Mouse (Mus musculus) mouse embryonic stem cell (cell line): ENCODE measurements around the gene Klf2.

ENCODE experiments used
- in situ Hi-C, 2 experiments: fragments of 300-500 bp; cut with MboI; formaldehyde crosslinking; loops; 1 replicate in 1 of 2; 3 replicates in 1 of 2; pipeline ENCODE4 v1.14.3; 2019 to 2020; ENCODE audit warnings: low sequenced_read_pairs in 2 of 2, low pct_unique_long_range_greater_than_20kb in 1 of 2, mixed read lengths in 1 of 2; ENCODE audit not compliant: unreplicated experiment in 1 of 2

The Klf2 gene

DNA sequence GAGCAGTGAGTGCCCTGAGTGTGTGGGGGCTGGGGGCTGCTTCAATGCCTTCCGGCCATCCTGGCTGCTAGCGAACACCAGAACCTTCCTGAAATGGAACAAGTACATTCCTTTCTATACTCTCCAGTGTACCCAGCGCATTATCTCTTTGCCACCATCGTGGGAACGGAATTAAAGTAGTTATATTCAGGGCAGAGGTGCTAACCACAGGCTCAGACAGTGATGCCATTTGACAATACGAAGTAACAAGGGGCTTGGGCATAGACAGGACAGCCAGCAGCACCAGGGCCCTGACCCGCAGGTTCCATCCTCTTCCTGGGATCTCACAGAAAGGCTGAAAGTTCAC lies 34.8 kb downstream of the Klf2 start:
- in situ Hi-C loops, result no loop called here

DNA sequence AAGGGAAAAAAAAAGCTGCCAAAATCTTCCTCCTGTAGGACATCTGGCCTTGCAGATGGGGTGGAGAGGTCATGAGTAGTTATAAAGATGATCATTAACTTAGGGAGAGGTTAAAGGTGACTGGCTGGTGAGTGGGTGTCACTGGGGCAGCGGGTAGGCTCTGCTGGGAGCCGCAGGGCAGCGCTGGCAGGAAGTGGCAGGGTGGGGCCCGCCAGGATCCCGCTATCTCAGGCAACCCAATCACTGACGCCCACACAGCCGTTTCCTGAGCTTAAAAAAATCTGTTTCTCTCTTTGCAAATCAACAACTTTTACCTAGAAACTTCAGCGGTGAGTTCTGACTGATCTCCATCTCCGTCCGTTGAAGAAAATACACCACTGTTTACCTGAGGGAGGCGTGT lies 35.4 kb downstream of the Klf2 start:
- in situ Hi-C loops, result no loop called here

GRCm38 (mm10) chr8:72356593-72356992 lies 37.8 kb downstream of the Klf2 start:
- in situ Hi-C loops, result no loop called here

GRCm38 (mm10) chr8:72360162-72360561 lies 41.3 kb downstream of the Klf2 start:
- in situ Hi-C loops, result no loop called here

DNA sequence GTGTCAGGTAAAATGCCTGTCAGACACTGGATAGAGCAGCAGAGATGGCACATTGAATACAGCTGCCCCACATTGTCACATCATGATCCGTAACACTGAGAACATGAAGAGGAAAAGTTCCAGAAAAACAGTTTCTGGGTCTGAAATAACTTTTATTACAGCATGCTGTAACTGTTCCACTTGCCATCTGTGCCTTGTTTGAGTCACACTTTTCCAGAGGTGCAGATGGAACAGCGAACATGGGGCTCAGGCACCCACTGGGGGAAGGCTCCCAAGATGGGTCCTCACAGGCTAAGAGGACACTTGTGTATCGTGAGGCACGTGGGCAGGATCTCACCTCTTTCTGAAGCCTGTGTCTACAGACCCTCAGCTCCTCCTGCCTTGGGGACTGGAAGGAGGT lies 43.9 kb downstream of the Klf2 start:
- in situ Hi-C loops, result no loop called here

GRCm38 (mm10) chr8:72363457-72363856 lies 44.6 kb downstream of the Klf2 start:
- in situ Hi-C loops, result no loop called here

- in situ Hi-C loops, result loop anchor here (5.0 kb wide), 2 partner anchors 88 to 98 kb away; no protein-coding TSS in a partner anchor
Measured at GRCm38 (mm10) chr8:72365016-72365415, 46.2 kb downstream of the Klf2 start.

DNA sequence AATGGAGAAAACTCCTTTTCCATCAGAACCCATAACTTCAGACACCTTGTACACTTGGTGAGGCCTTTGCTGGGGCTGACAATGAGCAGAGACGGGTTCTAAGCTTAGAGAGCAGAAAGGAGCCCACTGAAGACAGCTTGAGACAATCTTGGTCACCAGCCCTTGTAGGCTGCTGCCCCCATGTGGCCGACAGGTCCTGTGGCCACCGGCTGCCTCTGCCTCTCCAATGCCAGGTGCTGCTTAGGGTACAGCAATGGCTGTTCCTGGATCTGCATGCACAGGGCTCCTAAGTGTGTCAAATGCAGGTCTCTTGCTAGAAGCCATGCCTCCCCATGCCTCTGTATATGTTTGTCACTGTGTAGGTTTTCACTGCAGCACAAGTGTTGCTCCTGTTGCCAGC lies 47.0 kb downstream of the Klf2 start:
- in situ Hi-C loops, result loop anchor here (5.0 kb wide), 2 partner anchors 89 to 99 kb away; no protein-coding TSS in a partner anchor

DNA sequence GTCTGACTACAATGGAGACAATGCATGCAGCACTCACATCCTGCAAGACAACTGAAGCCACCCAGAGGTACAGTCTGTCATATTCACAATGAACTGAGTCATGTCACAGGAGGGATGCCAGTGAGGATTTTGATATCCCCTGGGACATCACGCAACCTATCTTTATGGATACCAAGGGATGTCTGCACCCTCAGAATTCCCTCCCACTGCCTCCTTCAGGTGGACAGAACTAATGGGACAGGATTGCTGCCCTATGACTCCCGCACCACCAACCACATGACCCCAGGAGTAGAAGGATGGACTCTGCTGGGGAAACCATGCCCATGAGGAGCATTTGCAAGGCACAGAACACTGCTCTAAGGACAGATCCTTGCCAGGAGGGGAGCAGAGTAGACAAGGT lies 47.6 kb downstream of the Klf2 start:
- in situ Hi-C loops, result loop anchor here (5.0 kb wide), 2 partner anchors 89 to 99 kb away; no protein-coding TSS in a partner anchor
